Mouse (Mus musculus): ENCODE data around the gene Orai3.

The Orai3 gene

DNA sequence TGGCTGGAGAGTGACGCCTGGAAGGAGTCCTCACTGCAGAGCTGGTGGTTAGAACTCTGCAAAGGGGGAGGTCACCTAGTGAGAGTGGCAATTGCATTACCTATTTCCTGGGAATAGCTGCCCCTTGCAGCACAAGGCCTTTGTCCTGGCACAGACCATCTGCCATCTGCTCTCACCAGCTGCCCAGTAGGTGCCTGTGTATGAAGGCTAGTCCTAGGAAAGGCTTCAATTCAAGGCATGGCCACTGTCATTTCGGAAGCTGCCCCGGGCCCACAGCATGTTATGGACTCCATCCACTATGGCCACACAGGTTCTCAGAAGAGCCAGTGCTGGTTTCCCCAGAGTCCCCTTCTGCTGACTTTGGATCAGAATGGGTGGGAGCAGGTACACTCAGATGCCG lies 29.0 kb downstream of the Orai3 start:
- DNase-seq (ENCODE audit: extremely low read depth, low read depth) = no peak

- DNase-seq (ENCODE audit: extremely low read depth, low read depth) = no peak
Observed at GRCm38 (mm10) chr7:127799211-127799610, 29.6 kb downstream of the Orai3 start.

GRCm38 (mm10) chr7:127799738-127800137 lies 30.1 kb downstream of the Orai3 start:
- DNase-seq (ENCODE audit: extremely low read depth, low read depth) = no peak

DNA sequence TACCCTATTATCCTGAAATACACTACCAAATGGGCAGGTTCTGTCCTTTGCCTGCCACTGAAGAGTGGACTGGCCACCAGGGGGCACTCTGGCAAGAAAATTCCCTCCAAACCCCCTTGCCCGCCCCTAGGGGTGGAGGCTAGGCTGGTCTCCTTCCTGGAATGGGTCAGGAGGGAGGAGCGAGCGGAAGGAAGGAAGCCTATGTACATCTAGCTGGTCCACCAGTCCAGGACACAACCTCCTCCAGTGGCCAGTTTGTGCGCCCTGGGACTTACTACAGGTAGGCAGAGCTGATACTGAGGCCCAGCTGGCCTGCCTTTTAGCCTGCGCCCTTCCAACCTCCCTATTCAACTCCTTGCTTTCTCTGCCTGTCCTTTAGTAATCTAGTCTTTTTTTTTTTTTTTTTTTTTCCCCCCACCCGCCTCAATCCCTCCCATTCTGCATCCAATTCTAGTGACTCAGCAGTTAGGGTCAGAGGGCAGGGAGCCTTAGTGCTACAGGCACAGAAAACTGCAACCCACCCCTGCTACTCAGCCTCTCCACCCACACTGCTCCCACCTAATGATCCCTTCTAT lies 30.9 kb downstream of the Orai3 start, which contains the start of gene Hsd3b7:
Hsd3b7 (plus strand) TSS at position 170 of the 575 bp plus-strand sequence.
- DNase-seq (ENCODE audit: extremely low read depth, low read depth) = no peak

- DNase-seq (ENCODE audit: extremely low read depth, low read depth) = no peak
Observed at GRCm38 (mm10) chr7:127801010-127801621, 31.5 kb downstream of the Orai3 start.

DNA sequence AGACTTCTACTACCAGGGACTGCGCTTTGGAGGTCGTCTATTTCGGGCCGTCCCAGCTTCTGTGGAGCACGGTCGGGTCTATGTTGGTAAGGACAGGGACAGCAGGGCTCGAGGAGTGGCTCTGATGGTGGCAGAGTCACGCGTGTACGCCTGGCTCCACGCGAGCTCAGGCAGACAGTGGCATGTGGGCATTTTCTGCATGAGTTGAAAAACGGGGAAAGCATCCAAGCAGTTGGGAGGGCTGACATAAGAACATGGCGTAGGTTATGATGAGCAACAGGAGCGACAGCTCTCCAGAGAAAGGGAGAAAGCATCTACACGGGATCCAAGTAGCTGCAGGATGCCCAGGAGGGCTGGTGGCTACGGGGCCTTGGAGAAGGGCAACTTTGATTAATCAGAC lies 32.7 kb downstream of the Orai3 start:
- no peak for DNase-seq (ENCODE audit: extremely low read depth, low read depth)

DNA sequence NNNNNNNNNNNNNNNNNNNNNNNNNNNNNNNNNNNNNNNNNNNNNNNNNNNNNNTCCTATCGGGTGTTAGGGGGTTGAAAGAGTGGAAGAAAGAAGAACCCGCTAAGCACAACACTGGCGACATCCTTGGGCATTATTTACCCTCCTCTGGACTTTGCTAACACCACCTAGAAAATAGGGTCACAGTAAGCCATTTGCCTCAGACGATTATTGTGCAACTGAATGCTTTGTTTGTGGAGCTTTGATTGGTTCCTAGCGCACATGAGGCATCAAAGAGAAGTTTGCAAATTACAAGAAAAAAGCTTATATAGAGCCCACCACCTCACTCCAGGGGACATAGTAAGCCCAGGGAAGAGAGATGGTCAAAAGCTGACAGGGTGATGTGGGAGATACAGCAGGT lies 39.2 kb downstream of the Orai3 start:
- no peak for DNase-seq (ENCODE audit: extremely low read depth, low read depth)

DNA sequence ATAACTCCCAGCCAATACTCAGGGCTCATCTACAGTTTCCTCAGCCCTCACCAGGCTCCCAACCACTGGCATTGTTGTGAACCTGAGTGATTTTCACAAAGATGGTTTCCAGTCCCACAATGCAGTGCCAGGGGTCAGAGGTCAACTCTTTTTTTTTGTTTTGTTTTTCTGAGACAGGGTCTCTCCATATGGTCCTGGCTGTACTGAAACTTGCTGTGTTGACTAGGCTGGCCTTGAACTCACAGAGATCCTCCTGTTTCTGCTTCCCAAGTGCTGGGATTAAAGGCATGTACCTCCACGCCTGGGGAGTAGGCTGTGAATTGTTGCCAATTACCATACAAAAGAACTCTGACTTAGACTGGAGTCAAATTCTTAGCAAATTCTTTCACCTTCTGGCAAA lies 40.2 kb downstream of the Orai3 start:
- no peak for DNase-seq (ENCODE audit: extremely low read depth, low read depth)

- no peak for DNase-seq (ENCODE audit: extremely low read depth, low read depth)
Observed at GRCm38 (mm10) chr7:127810650-127811049, 41.0 kb downstream of the Orai3 start.

DNA sequence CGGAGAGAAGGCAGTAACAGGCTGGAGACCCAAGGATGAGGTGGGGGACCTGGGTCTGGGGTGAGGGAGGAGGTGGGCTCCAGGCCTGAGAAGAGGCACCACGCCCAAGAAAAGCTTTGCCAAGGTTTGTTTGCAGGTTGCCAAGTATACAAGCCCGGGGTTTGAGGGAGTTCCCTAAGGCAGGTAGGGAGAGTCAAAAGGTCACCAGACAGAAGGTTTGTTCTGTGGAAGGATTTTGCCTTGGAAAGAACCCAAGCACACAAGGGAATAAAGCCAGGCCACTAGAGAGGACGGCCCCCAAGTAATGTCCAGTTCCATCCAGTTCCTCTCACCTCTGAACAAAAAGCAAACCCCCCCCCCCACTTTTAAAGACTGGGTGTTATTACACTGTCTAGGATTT lies 41.6 kb downstream of the Orai3 start:
- DNase-seq (ENCODE audit: extremely low read depth, low read depth) = no peak

DNA sequence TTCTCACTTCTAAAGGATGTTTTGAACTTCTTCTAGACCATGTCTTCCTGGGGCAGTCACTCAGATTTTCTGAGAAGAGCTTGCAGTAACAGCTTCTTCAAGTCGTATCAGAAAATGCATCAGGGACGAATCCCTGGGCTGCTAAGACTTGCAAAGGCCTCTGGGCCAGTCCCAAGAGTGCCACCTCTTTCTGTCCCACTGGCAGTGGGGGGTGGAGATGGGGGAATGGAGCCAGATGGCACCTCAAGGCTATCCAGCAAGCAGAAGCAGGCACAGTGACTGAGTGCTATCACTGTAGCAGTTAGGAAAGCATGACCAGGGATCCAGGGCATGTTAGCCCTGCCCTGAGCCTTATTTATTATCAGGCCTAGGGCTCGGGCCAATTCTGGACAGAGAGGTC lies 42.7 kb downstream of the Orai3 start:
- no peak for DNase-seq (ENCODE audit: extremely low read depth, low read depth)

GRCm38 (mm10) chr7:127813821-127814220 lies 44.2 kb downstream of the Orai3 start:
- no peak for DNase-seq (ENCODE audit: extremely low read depth, low read depth)

GRCm38 (mm10) chr7:127814241-127814921 lies 44.8 kb downstream of the Orai3 start:
- no peak for DNase-seq (ENCODE audit: extremely low read depth, low read depth)

- DNase-seq (ENCODE audit: extremely low read depth, low read depth) = no peak
Observed at GRCm38 (mm10) chr7:127815116-127815665, 45.6 kb downstream of the Orai3 start.

GRCm38 (mm10) chr7:127815954-127816821 lies 46.6 kb downstream of the Orai3 start:
- no peak for DNase-seq (ENCODE audit: extremely low read depth, low read depth)

DNA sequence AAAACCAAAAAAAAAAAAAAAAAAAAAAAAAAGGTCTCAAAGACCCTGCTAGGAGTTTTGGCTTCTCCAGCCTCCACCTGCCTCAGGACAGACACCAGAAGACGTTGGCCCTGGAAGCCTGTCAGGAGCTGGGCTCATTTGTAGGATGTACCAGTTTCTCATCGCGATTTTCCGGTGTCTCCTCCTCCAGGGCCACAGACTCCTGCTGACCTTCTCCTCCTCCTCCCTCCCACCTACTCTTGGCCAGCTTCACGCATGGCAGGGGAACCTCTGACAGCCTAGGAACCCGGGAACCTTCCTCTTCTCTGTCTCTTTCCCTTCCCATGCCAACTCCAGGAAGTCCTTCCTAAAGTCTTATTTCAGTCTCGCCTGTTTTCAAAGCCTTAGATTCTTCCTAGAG lies 47.4 kb downstream of the Orai3 start:
- DNase-seq (ENCODE audit: extremely low read depth, low read depth) = no peak

DNA sequence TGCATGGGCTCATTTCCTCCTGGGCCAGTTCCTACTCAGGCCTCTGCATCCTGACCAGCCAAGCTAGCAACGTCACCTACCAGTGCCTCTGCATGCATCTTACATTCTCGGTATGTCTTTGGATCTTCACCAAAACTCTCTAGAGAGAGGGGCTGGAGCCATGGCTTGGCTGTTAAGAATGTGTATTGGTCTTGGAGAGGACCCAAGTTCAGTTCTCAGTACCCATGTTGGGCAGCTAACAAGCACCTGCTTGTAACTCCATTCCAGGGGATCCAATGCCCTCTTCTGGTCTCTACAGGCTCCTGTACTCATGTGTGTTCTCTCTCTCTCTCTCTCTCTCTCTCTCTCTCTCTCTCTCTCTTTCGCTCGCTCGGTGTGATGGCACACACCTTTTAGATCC lies 48.2 kb downstream of the Orai3 start:
- DNase-seq (ENCODE audit: extremely low read depth, low read depth) = no peak

- DNase-seq (ENCODE audit: extremely low read depth, low read depth) = no peak
Observed at GRCm38 (mm10) chr7:127820836-127821509, 51.4 kb downstream of the Orai3 start.

DNA sequence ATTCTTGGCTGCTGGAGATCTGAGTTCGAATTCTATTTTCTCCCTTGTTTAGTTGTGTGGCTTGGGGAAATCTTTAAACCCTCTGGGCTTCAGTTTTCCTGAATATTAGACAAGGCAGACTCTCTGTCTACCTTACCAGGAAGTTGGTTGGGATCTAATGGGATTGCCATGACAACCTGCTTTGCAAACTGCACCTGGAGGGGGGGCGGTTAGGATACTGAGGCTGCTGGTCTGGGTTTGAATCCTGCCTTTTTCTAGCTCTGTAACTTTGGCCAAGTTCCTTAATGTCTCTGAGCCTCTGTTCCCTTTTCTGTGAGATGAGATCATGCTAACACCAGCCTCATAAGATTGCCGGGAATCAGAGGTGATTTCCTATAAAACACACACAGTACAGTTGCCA lies 52.9 kb downstream of the Orai3 start:
- DNase-seq (ENCODE audit: extremely low read depth, low read depth) = no peak

GRCm38 (mm10) chr7:127823236-127824171 lies 53.9 kb downstream of the Orai3 start:
- DNase-seq (ENCODE audit: extremely low read depth, low read depth) = no peak
